Mouse (Mus musculus): ENCODE results near the gene Dnah7c.

DNA sequence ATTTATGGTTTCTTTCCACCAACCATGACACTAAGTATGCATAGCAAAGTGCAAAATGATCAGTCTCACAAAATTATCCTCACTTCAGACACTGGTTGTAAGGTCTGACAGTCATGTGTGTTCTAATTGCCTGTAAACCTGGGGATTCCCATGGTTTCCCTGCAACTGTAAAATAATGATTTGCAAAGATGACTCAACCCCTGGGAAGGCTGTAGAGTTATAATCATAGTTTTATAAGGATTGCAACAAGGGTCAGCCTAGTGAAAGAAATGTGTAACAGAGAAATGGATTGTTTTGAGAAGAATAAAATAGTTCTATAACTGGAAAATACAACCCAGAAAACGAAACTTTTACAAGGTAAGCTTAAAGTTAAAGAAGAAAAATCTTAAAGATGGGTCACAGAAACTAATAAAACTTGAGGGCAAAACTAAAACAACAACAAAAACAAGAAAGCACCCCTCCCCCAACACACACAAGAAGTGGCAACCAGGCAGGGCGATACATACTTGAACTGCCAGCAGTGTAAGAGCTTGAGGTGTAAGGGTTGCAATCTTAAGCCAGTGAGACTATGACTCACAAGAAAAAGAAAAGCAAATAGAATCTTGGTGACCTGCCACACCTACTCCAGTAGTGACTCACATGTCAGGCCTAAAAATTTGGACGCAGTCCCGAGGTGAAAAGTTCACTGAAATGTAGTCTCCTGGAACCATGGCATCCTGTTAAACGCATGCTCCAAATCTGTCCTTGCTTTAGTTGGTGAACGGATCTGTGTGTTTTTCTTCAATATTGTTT is 16.9 kb upstream of the Dnah7c start:
- no peak for TF ChIP-seq CTCF (IDR thresholded peaks at IDR 0.05)
- TF ChIP-seq POLR2A (IDR thresholded peaks at IDR 0.05; ENCODE audit: insufficient read depth, low read depth, low read length), result no peak
- TF ChIP-seq EP300 (IDR thresholded peaks at IDR 0.05; ENCODE audit: insufficient read depth, low read depth, low read length), result no peak
